Mouse (Mus musculus) midbrain, embryonic 11.5 days (tissue): ENCODE data around the gene Spef2. TPM values are rescaled to one million over a fixed set of nuclear protein-coding genes. Genes with fewer than 3 reads are reported as not detected.
"Not testable (repeated sequence)": the region's sequence is repeated elsewhere in the genome, so short reads cannot be mapped to it uniquely, and the experiment has no call there.

Experiments
- ATAC-seq: fragments of 200-750 bp; cut with Nextera tagmentation; 2 replicates; pipeline ENCODE4 v1.8.0; 2017; ENCODE audit warnings: moderate TSS enrichment, moderate library complexity; ENCODE audit not compliant: low FRiP score
- DNase-seq: peaks from one replicate; pipeline ENCODE4 v3.0.0; 2015; ENCODE audit warnings: low spot score; ENCODE audit errors: missing footprints
- H3K27ac ChIP-seq: fragments of 300-500 bp; sonication (generic); 2 replicates; pipeline ENCODE4 v1.5.1; 2014; ENCODE audit warnings: low read depth, low read length
- H3K27me3 ChIP-seq: fragments of 300-500 bp; sonication (generic); 2 replicates; pipeline ENCODE4 v1.6.1; 2014; ENCODE audit warnings: mild to moderate bottlenecking, low read length, moderate library complexity, mixed read lengths; ENCODE audit not compliant: control insufficient read depth, insufficient read depth
- H3K36me3 ChIP-seq: fragments of 300-500 bp; sonication (generic); 2 replicates; pipeline ENCODE4 v1.6.1; 2014; ENCODE audit warnings: mild to moderate bottlenecking, low read length, moderate library complexity, mixed read lengths; ENCODE audit not compliant: control insufficient read depth, insufficient read depth
- H3K4me1 ChIP-seq: fragments of 300-500 bp; sonication (generic); 2 replicates; pipeline ENCODE4 v1.6.1; 2014; ENCODE audit warnings: low read length; ENCODE audit not compliant: control insufficient read depth, insufficient read depth
- H3K4me2 ChIP-seq: fragments of 300-500 bp; sonication (generic); 2 replicates; pipeline ENCODE4 v1.6.1; 2014; ENCODE audit warnings: mild to moderate bottlenecking, moderate library complexity
- H3K4me3 ChIP-seq: fragments of 300-500 bp; sonication (generic); 2 replicates; pipeline ENCODE4 v1.5.1; 2014; ENCODE audit warnings: low read depth, low read length
- H3K9ac ChIP-seq: fragments of 300-500 bp; sonication (generic); 2 replicates; pipeline ENCODE4 v1.6.1; 2014; ENCODE audit warnings: low read length
- H3K9me3 ChIP-seq: fragments of 300-500 bp; sonication (generic); 2 replicates; pipeline ENCODE4 v1.6.1; 2016; ENCODE audit warnings: low read length; ENCODE audit not compliant: control insufficient read depth
- WGBS: fragments of 180-500 bp; shearing (Covaris S2); extraction: QIAGEN DNeasy Blood & Tissue Kit; methylation state at CpG from one replicate; pipeline ENCODE4 v1.1.7; 2014; 5-methylcytosine and 5-hydroxymethylcytosine counted together
- polyA plus RNA-seq: library from polyadenylated mRNA; unstranded; fragments of >200 nt; fragmentation: Nextera tagmentation; extraction: Ambion mirVana; gene quantifications from 2 replicates; pipeline ENCODE4 v1.2.1, GENCODE M21; 2014

Spef2 gene
- polyA plus RNA-seq, 1 experiment from 2014 or later: 0.71 TPM

- Histone ChIP-seq H3K36me3 (no peaks in the 10 kb centered on the region), H3K9ac (no peak overlapping the region), H3K9me3 (no peaks in the 10 kb centered on the region), H3K4me3 (no peak overlapping the region), H3K4me2 (no peak overlapping the region), H3K4me1 (no peaks in the 10 kb centered on the region), H3K27ac (no peak overlapping the region), H3K27me3 (no peaks in the 10 kb centered on the region)
- no peak for DNase-seq
- ATAC-seq: no peak
- WGBS: 88% methylated on average over 7 of the region's 7 CpGs
Observed at GRCm38 (mm10) chr15:9572664-9573063, 176.0 kb downstream of the Spef2 start.

GRCm38 (mm10) chr15:9571896-9572295 is 176.8 kb downstream of the Spef2 start:
- H3K4me1 ChIP-seq: no peaks in the 10 kb centered on the region
- 92% methylated on average over 2 of the region's 2 CpGs for WGBS
- no peaks in the 10 kb centered on the region for H3K27me3 ChIP-seq
- no peak overlapping the region for H3K4me3 ChIP-seq
- no peak for DNase-seq
- no peak for ATAC-seq
- H3K27ac ChIP-seq: no peak overlapping the region
- no peak overlapping the region for H3K9ac ChIP-seq
- no peaks in the 10 kb centered on the region for H3K36me3 ChIP-seq
- H3K4me2 ChIP-seq: no peak overlapping the region
- no peaks in the 10 kb centered on the region for H3K9me3 ChIP-seq

- Histone ChIP-seq H3K9me3 (no peaks in the 10 kb centered on the region), H3K4me1 (no peaks in the 10 kb centered on the region), H3K4me2 (no peak overlapping the region), H3K4me3 (no peak overlapping the region), H3K27me3 (no peaks in the 10 kb centered on the region), H3K27ac (no peak overlapping the region), H3K36me3 (no peaks in the 10 kb centered on the region), H3K9ac (no peak overlapping the region)
- DNase-seq (no peak), ATAC-seq (no peak)
- WGBS: 86% methylated on average over 4 of the region's 4 CpGs
Observed at GRCm38 (mm10) chr15:9567316-9567715, 181.4 kb downstream of the Spef2 start.

GRCm38 (mm10) chr15:9565396-9565795 is 183.3 kb downstream of the Spef2 start:
- Histone ChIP-seq H3K4me3 (no peak overlapping the region), H3K9me3 (no peaks in the 10 kb centered on the region), H3K36me3 (no peaks in the 10 kb centered on the region), H3K27me3 (no peaks in the 10 kb centered on the region), H3K9ac (no peak overlapping the region), H3K27ac (no peak overlapping the region), H3K4me1 (no peaks in the 10 kb centered on the region), H3K4me2 (no peak overlapping the region)
- DNase-seq (no peak), ATAC-seq (no peak)
- 90% methylated on average over 6 of the region's 6 CpGs for WGBS

- H3K27me3 ChIP-seq: no peaks in the 10 kb centered on the region
- H3K36me3 ChIP-seq: no peaks in the 10 kb centered on the region
- H3K4me1 ChIP-seq: no peaks in the 10 kb centered on the region
- DNase-seq: no peak
- no peak overlapping the region for H3K4me2 ChIP-seq
- no peaks in the 10 kb centered on the region for H3K9me3 ChIP-seq
- no peak for ATAC-seq
- WGBS: 83% methylated on average over 3 of the region's 3 CpGs
- no peak overlapping the region for H3K4me3 ChIP-seq
- no peak overlapping the region for H3K9ac ChIP-seq
- H3K27ac ChIP-seq: no peak overlapping the region
Observed at GRCm38 (mm10) chr15:9564156-9564555, 184.5 kb downstream of the Spef2 start.

- not testable (repeated sequence) for H3K27me3 ChIP-seq, DNase-seq, H3K9ac ChIP-seq, H3K4me2 ChIP-seq, H3K4me3 ChIP-seq, H3K36me3 ChIP-seq, H3K4me1 ChIP-seq, H3K27ac ChIP-seq, ATAC-seq, H3K9me3 ChIP-seq
- WGBS: 87% methylated on average over 13 of the region's 15 CpGs
Observed at GRCm38 (mm10) chr15:9557264-9557663, 191.4 kb downstream of the Spef2 start.

- Histone ChIP-seq H3K4me3 (no peak overlapping the region), H3K9me3 (no peaks in the 10 kb centered on the region), H3K9ac (no peak overlapping the region), H3K27ac (no peak overlapping the region), H3K27me3 (no peaks in the 10 kb centered on the region), H3K4me2 (no peak overlapping the region), H3K4me1 (no peaks in the 10 kb centered on the region), H3K36me3 (no peaks in the 10 kb centered on the region)
- DNase-seq (no peak), ATAC-seq (no peak)
- WGBS: 92% methylated on average over 2 of the region's 2 CpGs
Observed at GRCm38 (mm10) chr15:9548951-9549350, 199.7 kb downstream of the Spef2 start.

GRCm38 (mm10) chr15:9535200-9535599 is 213.5 kb downstream of the Spef2 start:
- 76% methylated on average over 1 of the region's 1 CpGs for WGBS
- Histone ChIP-seq H3K27ac (no peak overlapping the region), H3K9ac (no peak overlapping the region), H3K4me1 (no peaks in the 10 kb centered on the region), H3K9me3 (no peaks in the 10 kb centered on the region), H3K27me3 (no peaks in the 10 kb centered on the region), H3K4me2 (no peak overlapping the region), H3K4me3 (no peak overlapping the region), H3K36me3 (no peaks in the 10 kb centered on the region)
- no peak for DNase-seq
- no peak for ATAC-seq

- no peaks in the 10 kb centered on the region for H3K9me3 ChIP-seq
- no peaks in the 10 kb centered on the region for H3K27me3 ChIP-seq
- H3K4me1 ChIP-seq: no peaks in the 10 kb centered on the region
- no peak overlapping the region for H3K27ac ChIP-seq
- ATAC-seq (no peak), DNase-seq (no peak)
- H3K4me2 ChIP-seq: no peak overlapping the region
- no peak overlapping the region for H3K4me3 ChIP-seq
- H3K36me3 ChIP-seq: no peaks in the 10 kb centered on the region
- WGBS: 80% methylated on average over 3 of the region's 3 CpGs
- no peak overlapping the region for H3K9ac ChIP-seq
Observed at GRCm38 (mm10) chr15:9533356-9533902, 215.2 kb downstream of the Spef2 start.

- no peak for ATAC-seq
- H3K4me2 ChIP-seq: no peak within 1 kb of the TSS
- H3K4me3 ChIP-seq: no peak within 1 kb of the TSS
- H3K9me3 ChIP-seq: no peaks in the 10 kb centered on the region
- DNase-seq: no peak
- WGBS: 87% methylated on average over 4 of the region's 4 CpGs
- no peak within 1 kb of the TSS for H3K27ac ChIP-seq
- no peaks in the 10 kb centered on the region for H3K27me3 ChIP-seq
- H3K36me3 ChIP-seq: no peaks in the 10 kb centered on the region
- H3K4me1 ChIP-seq: no peaks in the 10 kb centered on the region
- H3K9ac ChIP-seq: no peak within 1 kb of the TSS
Observed at GRCm38 (mm10) chr15:9530076-9530475, 218.6 kb downstream of the Spef2 start, which contains the start of gene Il7r. Gene Il7r, minus strand, starts transcription at chr15:9530176.
